Mouse (Mus musculus) liver, adult (tissue): ENCODE measurements around the gene Rab39.

Source experiments
- GATA4 ChIP-seq: IDR thresholded peaks from 2 replicates; pipeline ENCODE4 v1.6.1; 2014; ENCODE audit warnings: mild to moderate bottlenecking, low read length; ENCODE audit not compliant: insufficient replicate concordance

Gene Rab39

DNA sequence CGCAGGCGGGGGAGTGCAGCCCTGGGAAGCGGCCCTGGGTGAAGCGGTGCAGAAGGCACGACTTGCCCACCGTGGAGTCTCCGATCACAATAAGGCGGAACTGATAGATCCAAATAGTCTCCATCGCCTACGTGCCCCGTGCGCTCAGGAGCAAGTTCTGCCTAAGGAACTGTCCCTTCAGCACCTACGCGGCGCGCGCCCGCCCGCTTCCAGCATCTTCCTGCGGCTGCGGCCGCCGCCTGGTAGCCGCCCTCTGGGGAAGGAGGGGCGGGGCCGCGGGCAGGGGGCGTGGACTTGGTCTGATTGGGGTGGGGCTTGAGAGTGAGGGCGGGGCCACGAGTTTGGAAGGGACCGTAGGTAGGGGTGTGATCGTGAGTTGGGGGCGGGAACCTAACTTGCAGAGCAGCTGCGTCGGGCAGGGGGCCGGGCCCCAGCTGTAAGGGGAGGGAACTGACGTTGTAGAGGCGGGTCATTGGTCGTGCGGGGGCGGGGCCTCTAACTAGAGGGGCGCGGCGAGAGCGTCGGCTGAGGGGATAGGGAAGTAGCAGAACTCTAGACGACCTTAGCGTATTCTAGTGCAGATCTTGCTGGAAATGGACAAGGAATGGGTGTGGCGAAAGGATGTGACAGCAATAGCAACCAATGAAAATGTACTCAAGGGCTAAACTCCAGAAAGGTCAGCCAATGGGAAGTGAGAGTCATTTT, at the start of gene Rab39:
Gene Rab39 (minus strand): TSS at position 241 of the 705 bp plus-strand sequence.
- TF ChIP-seq GATA4 = no peak

DNA sequence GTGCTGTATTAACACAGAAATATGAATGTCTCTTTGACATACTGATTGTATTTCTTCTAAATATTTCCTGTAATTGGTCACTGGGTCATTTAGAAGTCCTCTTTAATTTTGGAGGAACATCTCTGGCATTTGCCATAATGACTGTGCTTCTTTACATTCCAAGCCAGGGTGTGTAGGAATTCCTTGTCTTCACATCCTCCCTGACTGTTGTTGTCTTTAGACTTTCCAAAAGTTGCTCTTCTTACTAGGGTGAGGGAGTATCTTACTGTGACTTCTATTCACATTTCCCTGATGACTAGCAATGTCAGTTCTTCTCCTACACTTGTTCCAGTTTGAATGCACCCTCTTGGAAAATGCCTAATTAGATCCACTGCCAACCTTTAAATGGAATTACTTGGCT, 48.8 kb upstream of the Rab39 start:
- TF ChIP-seq GATA4 = no peak

DNA sequence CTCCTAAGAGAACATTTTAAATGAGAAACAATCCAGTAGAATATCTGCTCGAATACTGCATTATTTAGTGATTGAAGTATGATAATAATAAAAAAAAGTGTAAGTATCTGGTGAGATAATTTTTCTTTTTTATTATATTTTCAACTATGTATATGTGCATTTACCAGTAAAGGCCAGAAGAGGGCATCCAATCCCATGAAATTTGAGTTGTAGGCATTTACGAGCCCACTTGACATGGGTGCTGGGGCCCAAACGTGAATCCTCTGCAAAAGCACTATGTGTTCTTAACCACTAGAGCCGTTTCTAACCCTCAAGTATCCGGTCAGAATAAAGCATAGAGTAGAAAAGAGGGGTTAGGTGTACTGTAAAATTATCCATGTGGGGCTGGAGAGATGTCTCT, 44.9 kb upstream of the Rab39 start:
- no peak for TF ChIP-seq GATA4

DNA sequence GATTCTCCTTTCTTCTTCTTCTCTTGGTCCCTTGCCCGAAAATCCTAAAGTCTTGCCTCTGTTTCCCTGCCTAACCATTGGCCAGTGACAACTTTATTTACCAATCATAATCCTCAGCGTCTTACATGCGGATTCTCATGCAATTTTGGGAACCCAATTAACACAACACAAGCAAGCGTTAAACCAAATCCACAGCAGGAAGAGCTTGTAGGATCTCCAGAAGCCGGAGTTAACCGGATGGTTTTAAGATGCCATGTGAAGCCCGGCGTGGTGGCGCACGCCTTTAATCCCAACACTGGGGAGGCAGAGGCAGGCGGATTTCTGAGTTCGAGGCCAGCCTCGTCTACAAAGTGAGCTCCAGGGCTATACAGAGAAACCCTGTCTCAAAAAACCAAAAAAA, 44.4 kb upstream of the Rab39 start:
- TF ChIP-seq GATA4 = no peak

DNA sequence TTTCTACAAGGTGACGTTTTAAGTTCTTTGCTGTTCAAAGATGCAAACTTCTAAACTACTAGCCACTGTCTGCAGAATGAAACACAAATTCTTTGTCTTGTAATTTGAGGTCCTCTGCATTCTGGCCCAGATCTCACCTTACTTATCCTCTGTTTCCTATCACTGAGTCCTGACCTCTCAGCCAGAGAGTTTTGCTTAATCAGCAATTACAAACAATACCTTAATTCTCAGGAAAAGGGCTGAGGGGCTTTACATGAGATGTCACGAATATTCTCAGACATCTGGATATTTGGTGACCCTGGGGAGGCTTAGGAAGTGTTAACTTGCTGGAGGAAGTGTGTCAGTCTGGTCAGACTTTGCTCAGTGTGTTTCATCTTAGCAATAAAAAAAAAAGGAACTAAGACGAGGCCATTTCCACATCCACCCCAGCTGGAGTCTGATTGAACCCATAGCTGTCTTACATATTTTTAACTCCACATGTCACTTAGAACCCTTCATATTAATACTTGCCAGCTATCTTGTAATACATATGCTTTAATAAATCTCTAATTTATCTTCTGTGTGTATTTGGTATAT, 34.9 kb upstream of the Rab39 start:
- TF ChIP-seq GATA4 = no peak

DNA sequence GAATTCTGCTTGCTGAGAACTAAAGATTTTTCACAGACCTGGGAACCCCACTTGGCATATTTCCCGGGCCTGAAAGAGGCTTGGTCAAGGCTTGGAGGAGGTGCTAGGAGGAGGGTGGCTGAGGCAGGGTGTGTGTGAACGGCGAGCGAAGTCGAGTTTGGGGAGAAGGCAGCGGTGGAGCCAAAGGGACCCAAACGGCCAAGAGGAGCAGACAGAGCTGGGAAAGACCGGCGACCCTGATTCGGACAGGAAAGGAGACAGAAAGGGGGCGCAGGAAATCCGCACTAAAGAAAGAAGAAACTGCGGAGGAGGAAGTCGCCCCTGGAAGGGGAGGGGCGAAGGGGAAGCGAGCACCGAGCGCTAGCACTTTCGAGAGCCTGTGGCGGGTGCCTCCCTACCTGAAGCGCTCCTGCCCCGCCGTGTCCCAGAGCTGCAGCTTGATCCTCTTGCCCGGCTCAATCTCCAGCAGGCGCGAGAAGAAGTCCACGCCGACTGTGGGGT, 491 bp downstream of the Rab39 start:
- TF ChIP-seq GATA4 = no peak

DNA sequence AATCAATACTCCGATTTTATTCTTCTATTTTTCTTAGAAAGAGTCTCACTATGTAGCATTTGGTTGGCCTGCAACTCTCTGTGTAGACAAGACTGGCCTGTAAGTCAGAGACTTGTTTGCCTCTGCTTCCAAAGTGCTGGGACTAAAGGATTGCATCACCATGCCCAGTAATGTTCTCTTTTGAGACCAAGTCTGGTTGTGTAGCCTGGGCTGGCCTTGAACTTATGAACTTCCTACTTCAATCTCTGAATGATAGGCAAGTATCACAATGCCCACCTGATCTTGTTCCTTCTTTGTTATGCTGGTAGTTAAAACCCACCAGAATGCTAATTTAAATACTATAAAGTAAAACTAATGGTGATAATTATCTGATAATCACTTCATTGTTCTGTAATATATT, 3.0 kb downstream of the Rab39 start:
- TF ChIP-seq GATA4 = no peak

DNA sequence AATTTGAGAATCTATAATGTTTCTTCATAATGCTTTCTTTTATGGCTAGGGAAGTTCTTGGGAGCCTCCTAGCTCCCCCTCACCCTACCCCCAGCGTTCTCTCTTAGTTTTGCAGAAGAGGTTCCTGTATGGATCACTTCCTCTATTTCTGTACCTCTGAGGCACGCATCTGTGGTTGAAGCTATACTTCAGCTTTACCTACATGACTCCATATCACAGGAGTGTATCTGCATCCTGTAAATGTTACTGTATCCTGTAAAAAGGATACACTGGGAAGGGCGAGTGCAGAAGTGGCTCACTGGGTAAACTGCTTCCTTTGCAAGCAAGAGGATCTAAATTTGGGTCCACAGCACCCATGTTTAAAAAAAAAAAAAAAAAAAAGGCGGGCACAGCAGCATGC, 5.5 kb downstream of the Rab39 start:
- no peak for TF ChIP-seq GATA4

DNA sequence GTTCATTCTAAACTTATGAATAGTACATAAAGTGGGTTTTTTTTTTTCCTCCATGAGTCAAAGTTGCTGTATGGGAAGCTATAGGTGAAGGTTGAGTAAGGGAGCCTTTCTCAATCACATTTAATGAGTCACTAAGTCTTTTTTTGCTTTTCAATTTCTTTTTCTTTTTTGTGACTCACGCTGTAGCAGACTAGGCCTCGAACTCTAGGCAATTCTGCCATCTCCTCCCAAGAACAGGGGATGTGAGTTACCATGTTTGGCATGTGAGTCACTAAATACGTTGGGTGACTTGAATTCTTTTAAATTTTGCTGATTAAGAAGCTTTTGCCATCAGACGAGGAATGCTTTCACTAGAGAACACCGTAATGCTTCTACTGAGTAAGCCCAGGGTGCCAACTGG, 10.2 kb downstream of the Rab39 start:
- no peak for TF ChIP-seq GATA4

DNA sequence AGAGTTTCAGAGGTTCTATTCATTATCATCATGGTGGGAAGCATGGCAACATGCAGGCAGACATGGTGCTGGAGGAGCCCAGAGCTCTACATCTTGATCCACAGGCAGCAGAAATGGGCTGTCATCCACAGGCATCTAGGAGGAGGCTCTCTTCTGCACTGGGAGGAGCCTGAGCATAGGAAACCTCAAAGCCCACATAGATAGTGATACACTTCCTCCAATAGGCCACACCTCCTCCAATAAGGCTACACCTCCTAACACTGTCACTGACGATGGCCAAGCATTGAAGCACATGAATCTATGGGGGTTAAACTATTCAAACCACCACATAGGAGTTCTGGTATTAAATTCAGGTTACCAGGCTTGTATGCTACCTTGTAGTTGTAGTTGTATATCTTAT, 12.3 kb downstream of the Rab39 start:
- TF ChIP-seq GATA4 = no peak

DNA sequence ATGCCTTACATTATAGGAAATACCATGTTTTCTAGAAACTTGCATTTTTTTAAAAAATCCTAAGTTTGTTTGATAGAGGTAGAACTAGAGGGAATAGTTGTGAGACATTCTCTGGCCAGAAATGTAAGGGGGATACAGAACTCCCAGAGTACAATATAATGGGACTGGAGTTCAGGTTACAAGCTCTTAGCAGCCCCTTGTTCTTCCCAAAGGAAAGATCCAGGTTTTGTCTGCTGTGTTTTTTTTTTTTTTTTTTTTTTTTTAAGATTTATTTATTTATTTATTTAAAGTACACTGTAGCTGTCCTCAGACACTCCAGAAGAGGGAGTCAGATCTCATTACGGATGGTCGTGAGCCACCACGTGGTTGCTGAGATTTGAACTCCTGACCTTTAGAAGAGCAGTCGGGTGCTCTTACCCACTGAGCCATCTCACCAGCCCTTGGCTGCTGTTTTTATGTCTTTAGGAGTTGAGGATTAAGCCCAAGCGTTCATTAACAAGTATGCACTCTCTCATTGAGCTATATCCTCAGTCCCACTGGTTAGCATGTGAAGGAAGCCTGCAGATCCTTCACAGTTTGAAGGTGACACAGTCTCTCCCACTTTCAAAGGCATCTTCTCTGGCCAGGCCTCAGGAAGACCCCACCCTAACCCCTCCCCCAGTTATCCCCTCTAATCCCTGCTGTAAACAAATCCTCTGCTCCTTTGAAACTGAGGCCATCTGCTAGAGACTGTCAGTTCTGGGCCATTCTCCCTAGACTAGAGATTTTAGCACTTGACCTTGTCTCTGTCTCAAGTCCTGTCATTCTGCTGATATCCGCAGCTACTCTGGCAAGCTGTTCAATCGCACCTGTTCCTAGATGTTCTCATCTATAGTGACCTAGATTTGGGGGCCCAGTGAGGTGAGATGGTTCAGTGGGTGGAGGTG, 14.0 kb downstream of the Rab39 start:
- TF ChIP-seq GATA4 = no peak

DNA sequence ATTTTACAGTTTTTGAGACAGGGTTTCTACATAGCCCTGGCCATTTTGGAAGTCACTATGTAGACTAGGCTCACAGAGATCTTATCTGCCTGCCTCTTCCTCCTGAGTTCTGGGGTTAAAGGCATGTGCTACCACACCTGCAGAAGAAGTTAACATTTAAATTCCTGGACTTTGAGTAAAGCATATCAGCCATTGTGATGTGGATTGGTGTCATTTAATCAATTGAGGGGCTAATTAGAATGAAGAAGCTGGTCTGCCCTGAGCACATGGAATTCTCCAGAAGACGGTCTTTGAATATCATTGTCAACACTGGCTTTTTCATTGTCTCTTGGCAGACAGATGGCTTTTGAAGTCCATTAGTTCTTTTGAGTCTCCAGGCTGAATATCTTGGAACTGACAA, 25.2 kb downstream of the Rab39 start:
- no peak for TF ChIP-seq GATA4

DNA sequence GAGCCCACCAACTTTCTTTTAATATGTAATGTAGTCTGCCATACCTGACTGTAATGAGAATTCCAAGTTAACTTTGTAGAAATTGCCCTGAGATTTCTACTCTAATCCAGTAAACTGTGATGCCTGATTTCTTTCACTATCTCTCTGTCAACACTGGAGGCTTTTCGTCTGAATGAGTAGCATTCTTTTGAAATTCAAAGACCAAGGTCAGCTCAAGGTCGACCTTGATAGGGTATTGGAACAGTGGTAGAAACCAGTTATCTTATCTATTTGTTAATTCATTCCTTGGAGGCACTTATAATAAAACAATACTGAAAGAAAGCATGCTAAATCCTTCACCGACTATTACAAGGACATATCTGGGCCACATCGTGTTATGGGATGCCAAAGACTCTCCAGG, 29.1 kb downstream of the Rab39 start:
- TF ChIP-seq GATA4 = no peak

DNA sequence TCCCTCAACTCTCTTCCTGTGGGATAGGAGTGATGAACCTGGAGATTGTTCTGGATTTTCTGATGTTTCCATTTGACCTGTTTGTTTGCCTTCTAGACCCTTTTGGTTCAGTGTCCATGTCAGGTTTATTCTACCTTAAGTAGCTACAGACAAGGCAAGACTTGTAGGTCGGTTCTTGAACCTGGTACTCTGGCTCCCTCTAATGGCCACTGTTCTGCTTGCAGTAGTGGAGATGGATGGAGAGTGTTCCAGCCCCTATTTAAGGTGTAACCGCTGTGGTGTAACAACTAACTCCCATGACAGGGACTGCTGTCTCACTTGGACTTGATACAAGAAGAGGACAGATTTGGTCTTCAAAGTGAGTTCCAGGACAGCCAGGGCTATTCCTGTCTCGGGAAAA, 32.5 kb downstream of the Rab39 start:
- TF ChIP-seq GATA4 = no peak

DNA sequence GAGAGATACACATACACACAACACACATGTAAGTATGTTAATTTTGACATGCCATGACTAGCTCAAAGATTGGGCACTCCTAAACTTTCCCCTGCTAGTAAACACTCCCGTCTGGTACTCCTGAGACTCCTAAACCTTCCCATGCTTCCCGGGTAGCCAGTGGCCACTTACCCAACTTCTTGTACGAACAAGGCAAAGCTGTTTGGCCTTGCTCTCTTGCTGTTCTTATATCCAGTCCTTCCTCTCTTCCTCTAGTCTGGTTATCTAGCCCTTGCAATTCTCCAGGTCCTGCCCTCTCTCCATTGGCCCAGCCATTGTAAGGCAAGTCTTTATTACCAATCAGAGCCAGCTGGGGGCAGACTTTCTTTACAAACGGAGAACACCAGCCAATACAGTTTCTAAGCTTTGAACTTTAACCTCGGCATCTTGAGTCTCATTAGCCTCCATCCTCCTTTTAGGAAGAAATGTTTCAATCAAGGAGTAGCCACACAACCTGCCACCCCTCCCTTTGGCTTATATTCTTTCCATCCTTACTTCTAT, 36.3 kb downstream of the Rab39 start, which contains the start of gene Cul5:
Gene Cul5 (minus strand): TSS at position 335 of the 540 bp plus-strand sequence.
- TF ChIP-seq GATA4 = no peak

DNA sequence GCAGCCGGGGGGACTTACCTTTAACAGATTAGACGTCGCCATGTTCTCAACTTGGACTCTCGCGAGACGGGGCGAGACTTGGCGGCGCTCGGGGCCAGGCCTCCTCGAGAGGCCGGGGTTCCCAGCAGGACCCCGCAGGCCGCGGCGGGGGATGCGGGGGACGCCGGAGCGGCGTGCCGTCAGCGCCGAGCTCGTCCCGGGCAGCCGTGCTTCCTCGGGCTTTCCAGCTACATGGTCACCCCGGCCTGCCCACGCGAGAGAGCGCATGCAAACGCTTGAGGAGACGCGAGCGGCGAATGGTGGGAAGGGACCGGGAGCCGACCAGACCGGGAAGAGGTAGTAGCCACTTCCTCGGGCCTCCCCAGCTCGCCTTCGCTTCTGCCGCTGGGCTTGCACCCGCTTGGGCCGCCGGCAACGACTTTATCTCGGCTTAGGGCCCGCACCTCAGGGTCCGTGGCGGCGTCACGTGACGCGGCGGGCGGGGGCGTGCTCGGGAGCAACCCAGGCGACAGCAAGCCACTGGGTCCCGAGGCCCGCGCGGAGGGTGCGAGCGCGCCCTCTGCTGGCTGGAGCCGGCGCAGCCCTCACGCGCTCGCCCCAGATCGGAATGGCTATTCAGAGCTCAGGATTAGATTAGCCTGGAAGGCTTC, 38.9 kb downstream of the Rab39 start:
- TF ChIP-seq GATA4 = no peak; the same call in 1 of the 2 replicates

DNA sequence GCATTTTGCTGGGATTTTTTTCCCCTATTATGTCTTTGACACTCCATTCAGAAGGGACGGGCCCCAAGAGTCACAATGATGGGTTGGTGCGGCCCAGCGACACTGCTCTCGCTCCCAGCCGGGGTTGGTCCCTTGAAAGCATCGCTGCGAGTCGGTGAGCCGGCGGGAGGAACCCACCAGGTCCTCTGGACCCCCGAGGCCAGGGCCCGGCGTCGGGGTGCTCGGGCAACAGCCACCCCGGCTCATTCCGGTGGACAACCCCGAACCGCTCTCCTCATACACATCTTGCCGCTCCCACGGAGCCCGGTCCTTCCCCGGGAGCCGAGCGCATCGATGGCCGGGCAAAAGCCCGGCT, 39.4 kb downstream of the Rab39 start:
- no peak for TF ChIP-seq GATA4
